Mouse (Mus musculus): Measurements from ENCODE around the gene Col4a3.
A peak's percentile ranks its signal among the peaks of the same experiment; 100 is the strongest.

The Col4a3 gene

DNA sequence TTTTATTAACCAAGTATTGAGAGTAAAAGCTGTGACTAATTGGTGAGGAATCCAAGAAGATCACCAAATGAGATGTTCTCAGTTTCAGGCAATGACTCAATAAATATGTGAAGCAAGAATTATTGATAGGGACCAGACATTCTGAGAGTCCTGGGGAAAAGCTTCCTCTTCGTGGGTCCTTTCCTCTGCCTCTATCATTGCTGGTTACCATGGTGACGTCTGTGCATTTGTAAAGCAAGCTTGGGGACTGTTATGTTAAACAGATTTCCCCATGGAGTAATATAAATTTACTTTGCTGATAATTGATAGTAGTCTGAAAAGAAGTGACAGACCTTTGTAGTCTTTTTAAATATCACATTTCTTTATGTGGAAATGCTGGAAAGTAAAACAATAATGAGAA, 76.8 kb downstream of the Col4a3 start:
- DNase-seq (ENCODE audit: low spot score in 2 of 2) = no peak

DNA sequence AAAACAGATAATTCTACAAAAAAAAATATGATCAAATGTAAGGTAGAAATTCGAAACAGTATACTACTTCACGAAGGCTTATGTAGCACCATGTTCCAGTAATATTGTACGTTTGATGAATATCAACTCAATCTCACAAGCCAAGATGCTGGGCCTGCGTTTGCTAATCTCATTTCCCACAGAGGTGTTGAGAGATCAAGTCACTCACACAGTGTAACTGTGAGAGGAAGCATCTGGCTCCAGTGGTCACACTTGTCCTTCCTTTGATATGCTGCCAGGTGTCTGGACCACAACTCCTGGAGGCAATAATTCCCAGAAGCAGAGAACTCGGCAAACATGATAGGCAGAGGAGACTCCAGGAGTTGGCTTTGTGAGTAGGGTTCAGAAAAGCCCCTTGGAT, 99.6 kb downstream of the Col4a3 start:
- DNase-seq (ENCODE audit: low spot score in 2 of 2) = no peak

- DNase-seq (ENCODE audit: low spot score in 2 of 2) = no peak
Measured at GRCm38 (mm10) chr1:82686866-82687265, 100.1 kb downstream of the Col4a3 start.

GRCm38 (mm10) chr1:82687931-82688330, 101.2 kb downstream of the Col4a3 start:
- DNase-seq (ENCODE audit: low spot score in 2 of 2) = no peak

GRCm38 (mm10) chr1:82695915-82696314, 109.2 kb downstream of the Col4a3 start:
- no peak for DNase-seq (ENCODE audit: low spot score in 2 of 2)

- DNase-seq (ENCODE audit: low spot score in 2 of 2) = peak in 1 of 2 experiments; percentile 15
Measured at GRCm38 (mm10) chr1:82717816-82718512, 131.2 kb downstream of the Col4a3 start.

GRCm38 (mm10) chr1:82724339-82725025, 137.8 kb downstream of the Col4a3 start, which contains the start of gene Mff:
Mff (plus strand) TSS chr1:82724890.
- peak; percentile 92 to 94 for DNase-seq (ENCODE audit: low spot score in 2 of 2)

GRCm38 (mm10) chr1:82725026-82725874, 138.5 kb downstream of the Col4a3 start:
- DNase-seq (ENCODE audit: low spot score in 2 of 2) = no peak

DNA sequence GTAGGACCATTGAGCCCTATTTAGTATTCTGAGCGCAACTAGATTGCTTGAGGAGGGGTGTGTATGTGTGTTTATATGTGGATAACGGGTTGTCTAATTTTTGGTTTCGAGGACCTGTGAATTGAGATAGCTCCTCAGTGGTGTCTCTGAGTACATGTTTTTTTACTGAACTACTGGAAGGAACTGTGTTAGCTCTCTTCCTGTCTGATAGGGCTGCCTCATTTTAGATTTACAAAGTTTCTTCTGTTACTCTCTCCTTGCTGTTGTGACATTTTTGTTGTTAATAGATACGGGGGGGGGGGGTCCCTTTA, 139.1 kb downstream of the Col4a3 start:
- DNase-seq (ENCODE audit: low spot score in 2 of 2) = no peak

GRCm38 (mm10) chr1:82726482-82726881, 139.8 kb downstream of the Col4a3 start:
- no peak for DNase-seq (ENCODE audit: low spot score in 2 of 2)

DNA sequence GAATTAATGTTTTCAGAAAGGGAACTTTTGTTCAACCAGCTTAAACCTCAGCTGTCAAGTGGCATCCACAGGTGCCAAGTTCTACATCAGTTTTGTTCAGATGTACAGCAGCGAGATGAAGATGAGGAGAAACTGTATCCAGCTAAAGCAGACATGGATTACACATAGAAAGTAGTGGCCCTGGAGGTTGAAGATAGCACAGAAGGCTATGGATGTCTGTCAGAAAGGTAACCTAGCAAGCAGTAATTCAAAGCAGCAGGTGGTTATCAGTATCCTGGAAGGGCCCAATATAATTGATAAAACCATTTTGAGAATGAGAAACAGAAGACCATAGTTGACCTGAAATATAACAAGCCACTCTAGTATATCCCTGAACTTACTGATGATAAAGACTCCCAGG, 146.6 kb downstream of the Col4a3 start:
- DNase-seq (ENCODE audit: low spot score in 2 of 2) = no peak

GRCm38 (mm10) chr1:82738066-82738465, 151.3 kb downstream of the Col4a3 start:
- no peak for DNase-seq (ENCODE audit: low spot score in 2 of 2)

GRCm38 (mm10) chr1:82741539-82741938, 154.8 kb downstream of the Col4a3 start:
- peak in 1 of 2 experiments; percentile 33 for DNase-seq (ENCODE audit: low spot score in 2 of 2)

- DNase-seq (ENCODE audit: low spot score in 2 of 2) = no peak
Measured at GRCm38 (mm10) chr1:82743962-82744361, 157.2 kb downstream of the Col4a3 start.

DNA sequence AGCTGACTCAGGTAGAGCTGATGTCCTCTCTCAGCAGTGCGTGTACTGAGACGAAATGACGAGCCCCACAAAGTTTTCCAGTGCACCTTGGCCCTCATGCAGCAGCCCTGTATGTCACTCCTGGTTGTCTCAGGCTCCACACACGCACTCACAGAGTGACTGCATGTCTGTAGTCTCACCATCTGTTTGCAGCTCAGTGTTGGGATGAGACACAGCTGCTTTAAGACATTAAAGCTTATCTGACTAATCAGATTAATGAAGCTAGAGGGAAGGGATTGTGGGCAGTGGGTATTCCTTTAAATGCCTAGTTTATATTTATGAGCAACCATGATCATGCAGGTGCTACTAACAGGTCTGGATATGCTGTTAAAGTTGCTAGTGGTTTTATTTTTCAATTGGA, 159.7 kb downstream of the Col4a3 start:
- DNase-seq (ENCODE audit: low spot score in 2 of 2) = no peak

- DNase-seq (ENCODE audit: low spot score in 2 of 2) = no peak
Measured at GRCm38 (mm10) chr1:82747714-82748452, 161.2 kb downstream of the Col4a3 start.

DNA sequence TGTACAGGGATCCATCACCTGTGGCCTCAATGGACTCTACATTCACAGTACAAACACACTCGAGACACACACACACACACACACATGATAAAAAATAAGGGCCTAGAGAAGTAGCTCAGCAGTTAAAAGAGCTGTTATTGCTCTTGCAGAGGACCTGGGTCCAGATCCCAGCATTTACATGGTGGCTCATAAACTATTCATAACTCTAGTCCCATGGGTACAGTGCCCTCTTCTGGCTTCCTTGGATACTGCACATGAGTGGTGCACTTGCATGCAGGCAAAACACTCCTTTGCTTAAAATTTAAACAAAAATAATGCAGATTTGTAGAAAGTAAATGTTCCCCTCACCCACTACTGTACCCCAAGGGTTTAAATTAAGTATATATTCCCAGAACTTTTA, 172.8 kb downstream of the Col4a3 start:
- no peak for DNase-seq (ENCODE audit: low spot score in 2 of 2)

- no peak for DNase-seq (ENCODE audit: low spot score in 2 of 2)
Measured at GRCm38 (mm10) chr1:82761454-82762169, 174.9 kb downstream of the Col4a3 start.

GRCm38 (mm10) chr1:82762274-82762673, 175.6 kb downstream of the Col4a3 start:
- DNase-seq (ENCODE audit: low spot score in 2 of 2) = no peak

DNA sequence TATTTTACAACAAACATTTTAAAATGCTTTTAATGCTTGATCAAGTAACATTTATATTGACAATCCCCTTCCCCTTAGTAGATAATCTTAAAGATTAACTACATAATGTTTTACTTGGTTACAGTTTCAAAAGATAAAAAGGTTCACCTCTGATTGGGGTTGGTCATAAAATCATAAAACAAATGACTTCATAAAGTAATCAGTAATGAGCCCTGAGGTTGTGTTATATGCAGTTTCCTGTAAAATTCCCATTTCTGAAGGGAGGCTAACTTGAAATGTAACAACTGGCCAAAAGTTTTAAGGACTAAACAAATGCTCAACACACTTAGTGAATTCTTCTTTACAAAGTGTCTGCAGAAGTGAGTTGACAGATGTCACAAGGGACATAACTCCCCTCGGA, 179.5 kb downstream of the Col4a3 start:
- no peak for DNase-seq (ENCODE audit: low spot score in 2 of 2)

DNA sequence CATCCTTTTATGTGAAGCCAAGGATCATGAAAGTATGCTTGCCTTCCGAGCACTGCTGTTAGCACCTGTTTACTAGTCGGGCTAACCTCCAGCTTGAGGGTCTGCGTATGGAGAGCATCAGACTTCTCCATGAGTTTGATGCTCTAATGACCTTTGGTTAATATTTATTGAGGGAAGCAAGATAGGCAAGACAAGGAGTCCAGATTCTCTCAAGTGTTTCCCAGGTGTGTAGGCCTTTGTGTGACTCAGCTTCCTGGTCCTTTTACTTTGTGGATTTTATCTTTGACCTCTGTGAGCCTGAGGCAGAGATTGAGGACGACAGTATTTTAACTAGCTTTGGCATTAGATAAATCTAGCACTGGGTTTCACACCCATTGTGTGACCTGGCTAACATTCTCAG, 179.9 kb downstream of the Col4a3 start:
- no peak for DNase-seq (ENCODE audit: low spot score in 2 of 2)

Data from frontal cortex, postnatal 36 days (tissue).